Mouse (Mus musculus): ENCODE measurements around the gene Lrp1.

DNA sequence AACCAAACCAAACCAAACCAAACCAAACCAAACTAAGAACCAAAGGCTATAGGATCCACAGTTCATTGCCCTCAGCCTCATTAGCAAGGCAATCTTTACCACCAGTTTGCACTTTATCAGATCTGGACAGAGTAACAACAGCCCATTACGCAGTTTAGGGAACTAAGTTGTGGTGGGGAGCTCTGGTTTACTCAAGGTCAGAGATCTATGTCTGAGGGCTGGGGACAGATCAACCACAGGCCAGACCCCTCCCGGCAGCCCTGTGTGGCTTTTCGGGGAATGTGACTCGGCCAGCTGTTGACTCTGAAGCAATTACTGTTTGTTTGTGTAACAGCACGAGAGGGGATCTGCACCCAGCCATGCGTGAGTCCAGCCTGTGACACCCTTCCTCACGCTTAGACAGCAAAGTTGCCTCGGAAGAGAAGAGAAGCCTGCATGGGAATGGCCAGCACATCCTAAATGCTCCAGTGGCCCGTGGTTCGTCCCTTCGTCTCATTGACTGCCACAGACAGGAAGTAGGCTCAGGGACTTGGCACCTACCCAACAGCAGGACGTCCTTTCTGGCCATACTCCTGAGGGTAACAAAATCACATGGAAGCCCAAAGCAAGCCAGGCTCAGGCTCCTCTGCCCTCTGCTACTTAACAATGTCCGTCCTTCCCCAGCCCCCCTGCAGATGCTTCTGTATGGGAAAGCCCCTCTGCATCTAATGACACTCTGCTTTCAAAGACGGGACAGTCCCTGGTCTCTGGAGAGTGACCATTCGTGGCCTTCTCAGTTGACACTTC, 16.3 kb downstream of the Lrp1 start:
- no peak for TF ChIP-seq TAL1 (IDR thresholded peaks at IDR 0.05; ENCODE audit: low read length)
- TF ChIP-seq GATA1 (IDR thresholded peaks at IDR 0.05; ENCODE audit: low read length) = no peak
